Mouse (Mus musculus) forebrain, embryonic 14.5 days (tissue): ENCODE results near the gene Gprin2. TPM values are rescaled to one million over a fixed set of nuclear protein-coding genes. Genes with fewer than 3 reads are reported as not detected.

ENCODE experiments used
- ATAC-seq: fragments of 200-750 bp; cut with Nextera tagmentation; 2 replicates; pipeline ENCODE4 v1.8.0; 2017; ENCODE audit warnings: mild to moderate bottlenecking, moderate library complexity
- DNase-seq: peaks from one replicate; pipeline ENCODE4 v3.0.0-alpha.2; 2015; ENCODE audit warnings: low spot score
- H3K27ac ChIP-seq: fragments of 300-500 bp; sonication (generic); 2 replicates; pipeline ENCODE4 v1.5.1; 2014; ENCODE audit warnings: low read depth, mild to moderate bottlenecking, control low read depth, low read length, moderate library complexity
- H3K27me3 ChIP-seq: fragments of 300-500 bp; sonication (generic); replicated peaks from 2 replicates; pipeline ENCODE4 v1.6.1; 2014; ENCODE audit warnings: low read length, control low read depth, mixed read lengths; ENCODE audit not compliant: control insufficient read depth, insufficient read depth
- H3K36me3 ChIP-seq: fragments of 300-500 bp; sonication (generic); 2 replicates; pipeline ENCODE4 v1.6.1; 2014; ENCODE audit warnings: low read length, control low read depth; ENCODE audit not compliant: control insufficient read depth, insufficient read depth
- H3K4me1 ChIP-seq: fragments of 300-500 bp; sonication (generic); 2 replicates; pipeline ENCODE4 v1.6.1; 2014; ENCODE audit warnings: antibody characterized with exemption, low read length, control low read depth; ENCODE audit not compliant: control insufficient read depth, insufficient read depth
- H3K4me2 ChIP-seq: fragments of 300-500 bp; sonication (generic); 2 replicates; pipeline ENCODE4 v1.6.1; 2014; ENCODE audit warnings: mild to moderate bottlenecking, control low read depth, low read length
- H3K4me3 ChIP-seq: fragments of 300-500 bp; sonication (generic); 2 replicates; pipeline ENCODE4 v1.5.1; 2014; ENCODE audit warnings: low read depth, low read length, control low read depth
- H3K9ac ChIP-seq: fragments of 300-500 bp; sonication (generic); 2 replicates; pipeline ENCODE4 v1.6.1; 2014; ENCODE audit warnings: mild to moderate bottlenecking, low read length, control low read depth, moderate library complexity
- H3K9me3 ChIP-seq: fragments of 300-500 bp; sonication (generic); replicated peaks from 2 replicates; pipeline ENCODE4 v1.6.1; 2016; ENCODE audit warnings: low read length, control low read depth, mixed read lengths; ENCODE audit not compliant: control insufficient read depth
- WGBS: fragments of 180-500 bp; shearing (Covaris S2); extraction: QIAGEN DNeasy Blood & Tissue Kit; methylation state at CpG from one replicate; pipeline ENCODE4 v1.1.7; 2014; 5-methylcytosine and 5-hydroxymethylcytosine counted together
- polyA plus RNA-seq: library from polyadenylated mRNA; unstranded; fragments of >200 nt; fragmentation: Nextera tagmentation; extraction: Ambion mirVana; gene quantifications from 2 replicates; pipeline ENCODE4 v1.2.1, GENCODE M21; 2014

Gene Gprin2
- polyA plus RNA-seq, 1 experiment from 2014 or later, result 2.6 TPM

DNA sequence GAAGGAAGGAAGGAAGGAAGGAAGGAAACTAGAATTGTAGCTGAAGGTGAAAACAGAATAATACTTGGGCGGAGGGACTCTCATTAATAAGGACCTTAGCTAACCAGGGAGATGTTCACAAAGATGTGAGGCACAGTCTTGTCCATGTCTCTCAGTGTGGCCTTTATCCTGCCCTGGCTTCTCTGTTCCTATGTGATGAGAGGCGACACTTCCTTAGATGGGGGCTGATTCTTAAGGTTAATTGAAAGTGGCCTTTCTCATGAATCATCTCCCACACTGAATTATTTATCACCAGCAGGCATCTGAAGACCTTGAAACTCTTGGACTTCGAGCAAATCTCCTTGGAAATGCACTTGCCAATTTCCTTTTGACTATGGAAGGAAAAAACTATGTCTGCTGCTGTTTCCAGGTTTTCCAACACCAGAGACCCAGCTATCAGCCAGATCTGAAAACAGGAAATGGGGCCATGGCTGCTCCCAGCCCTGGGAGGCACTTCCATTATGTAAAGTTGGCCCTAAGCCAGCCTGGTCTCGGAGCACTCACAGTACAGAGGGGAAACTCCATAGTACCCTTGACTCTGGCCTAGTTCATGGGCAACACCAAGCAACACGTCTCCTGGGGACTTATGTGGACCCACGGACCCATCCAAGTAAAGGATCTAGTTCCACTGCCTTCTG lies 14.1 kb upstream of the Gprin2 start:
- no peak overlapping the region for H3K4me2 ChIP-seq
- peaks cover 10% of the 10 kb centered on the region for H3K27me3 ChIP-seq
- WGBS, result 67% methylated on average over 6 of the region's 6 CpGs
- no peaks in the 10 kb centered on the region for H3K36me3 ChIP-seq
- DNase-seq (peak; percentile 56), ATAC-seq (no peak)
- H3K9me3 ChIP-seq, result no peaks in the 10 kb centered on the region
- no peak overlapping the region for H3K4me3 ChIP-seq
- peaks cover 4% of the 10 kb centered on the region; the same call in 1 of the 2 replicates for H3K4me1 ChIP-seq
- H3K9ac ChIP-seq, result no peak overlapping the region
- H3K27ac ChIP-seq, result no peak overlapping the region

DNA sequence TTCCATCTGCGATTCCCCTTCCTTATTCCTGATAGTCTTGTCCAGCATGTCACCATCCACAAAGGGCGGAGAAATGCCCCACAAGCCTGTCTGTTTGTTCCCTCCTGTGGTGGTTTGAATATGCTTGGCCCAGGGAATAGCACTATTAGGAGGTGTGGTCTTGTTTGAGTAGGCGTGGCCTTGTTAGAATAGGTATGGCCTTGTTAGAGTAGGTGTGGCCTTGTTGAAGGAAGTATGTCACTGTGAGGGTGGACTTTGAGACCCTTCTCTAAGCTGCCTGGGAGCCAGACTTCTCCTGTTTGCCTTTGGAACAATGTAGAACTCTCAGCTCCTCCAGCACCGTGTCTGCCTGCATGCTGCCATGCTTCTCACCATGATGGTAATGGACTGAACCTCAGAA lies 8.5 kb upstream of the Gprin2 start:
- WGBS, result 89% methylated on average over 4 of the region's 4 CpGs
- Histone ChIP-seq H3K9ac (no peak overlapping the region), H3K36me3 (no peaks in the 10 kb centered on the region), H3K4me3 (no peak overlapping the region), H3K27ac (no peak overlapping the region), H3K27me3 (no peaks in the 10 kb centered on the region), H3K4me1 (no peaks in the 10 kb centered on the region), H3K4me2 (no peak overlapping the region), H3K9me3 (no peaks in the 10 kb centered on the region)
- no peak for ATAC-seq
- DNase-seq, result no peak

DNA sequence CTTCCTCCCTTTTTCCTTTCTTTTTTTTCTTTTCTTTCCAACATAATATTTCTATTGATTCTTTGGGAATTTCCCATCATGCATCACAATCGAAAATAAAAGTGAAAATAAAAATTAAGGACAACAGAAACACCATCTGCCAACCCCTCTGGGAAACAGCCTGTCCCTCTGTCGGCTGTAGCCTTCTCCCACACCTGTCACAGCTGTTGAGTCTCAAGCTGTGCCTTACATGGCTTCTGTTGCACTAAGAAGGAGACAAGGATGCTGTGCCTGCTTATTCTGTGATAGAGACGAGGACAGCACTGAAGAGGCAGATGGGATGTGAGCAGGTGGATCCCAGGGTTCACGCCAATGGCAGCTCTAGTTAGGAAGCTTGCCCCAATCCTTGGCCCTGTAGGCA lies 7.6 kb upstream of the Gprin2 start:
- Histone ChIP-seq H3K36me3 (no peaks in the 10 kb centered on the region), H3K9ac (no peak overlapping the region), H3K9me3 (no peaks in the 10 kb centered on the region), H3K27ac (no peak overlapping the region), H3K27me3 (no peaks in the 10 kb centered on the region), H3K4me2 (no peak overlapping the region), H3K4me3 (no peak overlapping the region), H3K4me1 (no peaks in the 10 kb centered on the region)
- WGBS, result 59% methylated on average over 4 of the region's 4 CpGs
- DNase-seq (no peak), ATAC-seq (no peak)

DNA sequence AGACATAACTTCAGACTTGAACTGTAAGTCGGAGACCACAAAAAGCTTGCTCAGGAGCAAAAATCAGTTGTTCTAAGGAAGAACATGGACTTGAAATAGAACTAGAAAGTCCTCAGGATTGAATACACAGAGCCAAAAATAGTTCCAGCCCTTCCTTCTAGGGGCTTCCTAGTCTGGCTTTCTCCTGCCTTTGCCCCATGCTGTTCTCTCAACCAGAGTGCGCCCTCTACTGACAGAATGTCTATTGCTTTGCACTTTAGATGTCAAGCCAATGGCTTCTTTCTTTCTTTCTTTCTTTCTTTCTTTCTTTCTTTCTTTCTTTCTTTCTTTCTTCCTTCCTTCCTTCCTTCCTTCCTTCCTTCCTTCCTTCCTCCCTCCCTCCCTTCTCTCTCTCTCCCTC lies 7.2 kb upstream of the Gprin2 start:
- H3K36me3 ChIP-seq, result no peaks in the 10 kb centered on the region
- H3K4me2 ChIP-seq, result no peak overlapping the region
- ATAC-seq, result no peak
- no peaks in the 10 kb centered on the region for H3K9me3 ChIP-seq
- H3K27me3 ChIP-seq, result no peaks in the 10 kb centered on the region
- peak; percentile 54 for DNase-seq
- WGBS, result 51% methylated on average over 2 of the region's 2 CpGs
- no peak overlapping the region for H3K27ac ChIP-seq
- no peak overlapping the region for H3K4me3 ChIP-seq
- H3K9ac ChIP-seq, result no peak overlapping the region
- no peaks in the 10 kb centered on the region for H3K4me1 ChIP-seq

DNA sequence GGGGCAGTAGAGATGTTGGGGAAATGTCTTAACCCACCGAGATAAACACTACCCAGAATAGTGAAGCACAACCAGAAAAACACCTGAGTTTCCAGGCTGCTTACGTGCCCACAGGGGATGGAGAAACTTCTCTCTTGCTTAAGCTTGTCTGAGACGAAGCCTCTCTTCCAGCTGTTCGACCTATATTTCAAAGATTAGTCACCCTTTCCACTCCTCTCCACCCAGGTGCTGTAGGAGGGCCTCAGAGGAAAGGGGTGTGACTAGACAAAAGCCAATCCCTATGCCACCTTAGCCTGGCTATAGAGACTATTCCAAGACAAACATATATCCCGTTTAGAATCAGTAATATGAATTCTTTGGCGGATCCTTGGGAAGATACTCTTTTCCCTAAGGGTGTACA lies 6.5 kb upstream of the Gprin2 start:
- no peak for ATAC-seq
- Histone ChIP-seq H3K9me3 (no peaks in the 10 kb centered on the region), H3K27me3 (no peaks in the 10 kb centered on the region), H3K4me3 (no peak overlapping the region), H3K36me3 (no peaks in the 10 kb centered on the region), H3K27ac (no peak overlapping the region), H3K4me1 (no peaks in the 10 kb centered on the region), H3K9ac (no peak overlapping the region), H3K4me2 (no peak overlapping the region)
- WGBS, result 78% methylated on average over 6 of the region's 6 CpGs
- DNase-seq, result no peak

DNA sequence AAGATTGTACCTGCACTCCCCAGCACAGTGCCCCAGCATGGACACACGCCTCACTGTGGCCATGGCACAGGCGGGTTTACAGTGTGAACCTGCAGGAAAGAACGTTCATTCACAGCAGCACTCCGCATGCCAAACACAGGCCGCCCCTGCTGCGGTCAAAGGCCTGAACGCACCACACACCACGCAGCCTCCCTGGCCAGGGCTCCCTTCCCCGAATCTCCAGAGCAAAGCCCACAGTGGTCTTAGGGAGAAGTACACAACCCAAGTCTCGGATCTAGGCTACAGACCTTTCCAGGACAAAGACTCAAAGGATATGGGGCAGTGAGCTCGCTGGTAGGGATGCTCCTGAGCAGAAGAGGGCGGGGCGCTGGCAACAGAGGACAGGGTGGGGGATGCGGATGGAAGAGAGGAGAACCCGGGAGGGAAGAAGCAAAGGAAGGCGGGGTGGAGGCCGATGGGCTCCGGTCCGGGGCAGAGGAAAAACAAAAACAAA lies 669 bp downstream of the Gprin2 start:
- Histone ChIP-seq H3K4me3 (peak overlapping the region; percentile 72), H3K9me3 (no peaks in the 10 kb centered on the region), H3K36me3 (no peaks in the 10 kb centered on the region), H3K4me2 (peak overlapping the region; percentile 83), H3K27me3 (no peaks in the 10 kb centered on the region), H3K9ac (peak overlapping the region; percentile 76), H3K27ac (peak overlapping the region; percentile 40), H3K4me1 (no peaks in the 10 kb centered on the region)
- DNase-seq (peak; percentile 65), ATAC-seq (peak; percentile 83)
- WGBS, result 3% methylated on average over 19 of the region's 19 CpGs

DNA sequence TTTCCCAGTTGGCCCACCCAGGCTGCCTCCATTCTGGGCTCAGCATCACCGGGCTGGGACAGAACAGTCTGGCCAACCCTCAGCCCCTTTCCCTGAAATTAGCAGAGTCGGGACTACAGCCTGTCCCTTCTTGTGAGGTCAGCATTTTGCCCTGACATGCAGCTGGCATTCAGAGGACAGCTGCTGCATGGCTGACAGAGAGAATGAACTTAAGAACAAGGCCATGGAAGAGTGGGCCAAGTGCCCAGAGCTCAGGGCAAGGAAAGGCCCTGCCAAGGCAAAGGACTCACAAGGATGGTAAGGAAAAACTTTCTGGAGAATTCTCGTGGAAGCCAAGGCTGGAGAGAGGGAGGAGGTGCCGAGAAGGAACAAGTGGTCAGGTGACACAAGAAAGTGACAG lies 4.7 kb downstream of the Gprin2 start:
- DNase-seq, result no peak
- Histone ChIP-seq H3K9me3 (no peaks in the 10 kb centered on the region), H3K36me3 (0 out of 2 replicates have a peak, but pooled peaks cover 5% of the 10 kb centered on the region), H3K9ac (no peak overlapping the region), H3K4me1 (no peaks in the 10 kb centered on the region), H3K4me3 (no peak overlapping the region), H3K27me3 (no peaks in the 10 kb centered on the region), H3K4me2 (no peak overlapping the region), H3K27ac (no peak overlapping the region)
- ATAC-seq, result no peak
- 58% methylated on average over 4 of the region's 4 CpGs for WGBS

DNA sequence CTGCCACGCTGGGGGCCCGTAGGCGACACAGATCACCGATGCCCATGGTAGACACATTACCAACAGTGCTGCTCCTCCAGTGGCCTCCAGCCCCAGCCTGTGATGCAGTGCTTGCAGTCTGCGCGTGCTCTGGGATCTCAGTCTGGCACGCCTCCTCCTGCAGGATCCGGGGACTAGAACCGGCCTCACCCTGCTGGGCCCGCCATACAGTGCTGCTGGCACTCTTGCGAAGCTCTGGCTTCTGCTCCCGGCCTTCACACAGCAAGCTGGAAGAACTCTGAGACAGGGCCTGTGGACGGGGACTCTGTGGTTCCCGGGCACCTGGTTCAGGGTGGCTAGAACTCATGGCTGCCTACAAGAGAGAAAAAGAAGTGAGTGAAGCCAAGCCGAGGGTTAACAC lies 6.0 kb downstream of the Gprin2 start:
- H3K27me3 ChIP-seq, result no peaks in the 10 kb centered on the region
- no peak overlapping the region for H3K27ac ChIP-seq
- H3K36me3 ChIP-seq, result 0 out of 2 replicates have a peak, but pooled peaks cover 5% of the 10 kb centered on the region
- H3K4me2 ChIP-seq, result no peak overlapping the region
- no peaks in the 10 kb centered on the region for H3K4me1 ChIP-seq
- whole genome bisulfite sequencing, result 92% methylated on average over 15 of the region's 15 CpGs
- DNase-seq (no peak), ATAC-seq (no peak)
- no peak overlapping the region for H3K9ac ChIP-seq
- H3K4me3 ChIP-seq, result no peak overlapping the region
- no peaks in the 10 kb centered on the region for H3K9me3 ChIP-seq

DNA sequence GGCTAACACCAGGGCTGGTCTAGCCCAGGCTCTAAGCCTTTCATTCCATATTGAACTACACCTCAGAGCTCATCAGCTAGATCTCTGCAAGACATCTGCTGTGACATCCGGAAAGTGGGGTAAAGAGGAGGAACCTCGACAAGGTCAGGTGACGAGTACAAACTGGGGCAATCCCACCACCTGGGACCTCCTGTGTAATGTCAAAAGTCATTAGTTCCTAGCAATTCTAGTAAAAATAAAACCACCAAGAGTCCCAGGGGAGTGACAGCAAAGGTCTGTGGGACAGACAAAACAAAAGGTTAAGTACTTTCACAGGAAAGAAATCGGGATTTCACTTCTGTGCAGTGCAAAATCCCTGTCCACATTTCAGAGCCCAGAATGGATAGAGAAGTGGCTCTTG lies 7.6 kb downstream of the Gprin2 start:
- Histone ChIP-seq H3K4me3 (no peak overlapping the region), H3K27ac (no peak overlapping the region), H3K4me1 (no peaks in the 10 kb centered on the region), H3K27me3 (no peaks in the 10 kb centered on the region), H3K9ac (no peak overlapping the region), H3K9me3 (no peaks in the 10 kb centered on the region), H3K4me2 (no peak overlapping the region), H3K36me3 (0 out of 2 replicates have a peak, but pooled peaks cover 5% of the 10 kb centered on the region)
- 85% methylated on average over 4 of the region's 4 CpGs for WGBS
- ATAC-seq (no peak), DNase-seq (no peak)
